Mouse (Mus musculus): ENCODE results near the gene Bax.

Gene Bax

GRCm38 (mm10) chr7:45413864-45414739, 52.6 kb downstream of the Bax start:
- no peak for DNase-seq

- DNase-seq, result no peak
Measured at GRCm38 (mm10) chr7:45413113-45413863, 53.4 kb downstream of the Bax start, which contains the start of gene Ntf5. Gene Ntf5 (plus strand): TSS chr7:45413695.

- DNase-seq, result no peak
Measured at GRCm38 (mm10) chr7:45412421-45412820, 54.3 kb downstream of the Bax start.

Data from right cerebral cortex, postnatal 14 days (tissue).